Mouse (Mus musculus) forebrain, embryonic 11.5 days (tissue): ENCODE results near the gene Cited4. TPM values are rescaled to one million over a fixed set of nuclear protein-coding genes. Genes with fewer than 3 reads are reported as not detected.

Experiments
- ATAC-seq: fragments of 200-750 bp; cut with Nextera tagmentation; replicated peaks from 2 replicates; pipeline ENCODE4 v1.8.0; 2017; ENCODE audit warnings: moderate TSS enrichment; ENCODE audit not compliant: low FRiP score
- DNase-seq: peaks from one replicate; pipeline ENCODE4 v3.0.0-alpha.2; 2017; ENCODE audit warnings: low spot score
- H3K27ac ChIP-seq: fragments of 300-500 bp; sonication (generic); 2 replicates; pipeline ENCODE4 v1.5.1; 2014; ENCODE audit warnings: low read depth, low read length
- H3K27me3 ChIP-seq: fragments of 300-500 bp; sonication (generic); 2 replicates; pipeline ENCODE4 v1.6.1; 2014; ENCODE audit warnings: mild to moderate bottlenecking, low read length, mixed read lengths; ENCODE audit not compliant: control insufficient read depth, insufficient read depth
- H3K36me3 ChIP-seq: fragments of 300-500 bp; sonication (generic); 2 replicates; pipeline ENCODE4 v1.6.1; 2014; ENCODE audit warnings: mild to moderate bottlenecking, low read length, moderate library complexity, mixed read lengths; ENCODE audit not compliant: control insufficient read depth, insufficient read depth
- H3K4me1 ChIP-seq: fragments of 300-500 bp; sonication (generic); replicated peaks from 2 replicates; pipeline ENCODE4 v1.6.1; 2014; ENCODE audit warnings: low read length, mixed read lengths; ENCODE audit not compliant: control insufficient read depth, insufficient read depth
- H3K4me2 ChIP-seq: fragments of 300-500 bp; sonication (generic); 2 replicates; pipeline ENCODE4 v1.6.1; 2014; ENCODE audit warnings: low read depth, mild to moderate bottlenecking, low read length, moderate library complexity, mixed read lengths; ENCODE audit not compliant: severe bottlenecking
- H3K4me3 ChIP-seq: fragments of 300-500 bp; sonication (generic); 2 replicates; pipeline ENCODE4 v1.5.1; 2014; ENCODE audit warnings: low read depth, low read length
- H3K9ac ChIP-seq: fragments of 300-500 bp; sonication (generic); 2 replicates; pipeline ENCODE4 v1.6.1; 2014; ENCODE audit warnings: low read length
- H3K9me3 ChIP-seq: fragments of 300-500 bp; sonication (generic); 2 replicates; pipeline ENCODE4 v1.6.1; 2016; ENCODE audit warnings: low read length, mixed read lengths; ENCODE audit not compliant: control insufficient read depth
- WGBS: fragments of 180-500 bp; shearing (Covaris S2); extraction: QIAGEN DNeasy Blood & Tissue Kit; methylation state at CpG from one replicate; pipeline ENCODE4 v1.1.7; 2014; 5-methylcytosine and 5-hydroxymethylcytosine counted together
- polyA plus RNA-seq: library from polyadenylated mRNA; unstranded; fragments of >200 nt; fragmentation: Nextera tagmentation; extraction: Ambion mirVana; gene quantifications from 2 replicates; pipeline ENCODE4 v1.2.1, GENCODE M21; 2014

Gene Cited4
- polyA plus RNA-seq, 1 experiment from 2014 or later: 10.8 TPM

GRCm38 (mm10) chr4:120689317-120689716 is 22.9 kb downstream of the Cited4 start:
- Histone ChIP-seq H3K27me3 (no peaks in the 10 kb centered on the region), H3K4me2 (no peak overlapping the region), H3K9ac (no peak overlapping the region), H3K36me3 (no peaks in the 10 kb centered on the region), H3K4me3 (no peak overlapping the region), H3K27ac (no peak overlapping the region), H3K9me3 (no peaks in the 10 kb centered on the region), H3K4me1 (no peaks in the 10 kb centered on the region)
- ATAC-seq (no peak), DNase-seq (no peak)
- WGBS: 71% methylated on average over 6 of the region's 6 CpGs

DNA sequence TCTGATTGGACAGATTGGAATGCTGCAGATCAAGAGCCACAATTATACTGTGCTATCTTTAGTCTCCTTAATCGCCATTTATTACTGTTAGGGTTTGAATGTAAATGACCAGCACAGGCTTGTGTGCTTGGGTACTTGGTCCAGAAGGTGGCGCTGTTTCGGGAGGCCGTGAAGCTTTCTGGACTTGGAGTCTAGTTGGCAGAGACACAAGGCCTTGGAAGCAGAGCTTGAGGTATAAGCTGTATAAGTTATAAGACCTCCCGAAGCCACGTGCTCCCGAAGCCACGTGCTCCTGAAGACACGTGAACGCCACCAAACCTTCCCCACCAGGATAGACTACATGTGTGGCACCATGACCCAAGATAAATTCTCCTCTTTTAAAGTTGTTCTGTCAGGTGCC is 26.3 kb downstream of the Cited4 start:
- peak; percentile 69 for DNase-seq
- H3K27ac ChIP-seq: no peak overlapping the region
- no peaks in the 10 kb centered on the region; the same call in 1 of the 2 replicates for H3K4me1 ChIP-seq
- H3K9me3 ChIP-seq: no peaks in the 10 kb centered on the region
- peaks cover 6% of the 10 kb centered on the region for H3K27me3 ChIP-seq
- WGBS: 36% methylated on average over 10 of the region's 10 CpGs
- H3K9ac ChIP-seq: no peak overlapping the region
- no peak for ATAC-seq
- H3K4me2 ChIP-seq: no peak overlapping the region
- no peak overlapping the region for H3K4me3 ChIP-seq
- no peaks in the 10 kb centered on the region for H3K36me3 ChIP-seq

DNA sequence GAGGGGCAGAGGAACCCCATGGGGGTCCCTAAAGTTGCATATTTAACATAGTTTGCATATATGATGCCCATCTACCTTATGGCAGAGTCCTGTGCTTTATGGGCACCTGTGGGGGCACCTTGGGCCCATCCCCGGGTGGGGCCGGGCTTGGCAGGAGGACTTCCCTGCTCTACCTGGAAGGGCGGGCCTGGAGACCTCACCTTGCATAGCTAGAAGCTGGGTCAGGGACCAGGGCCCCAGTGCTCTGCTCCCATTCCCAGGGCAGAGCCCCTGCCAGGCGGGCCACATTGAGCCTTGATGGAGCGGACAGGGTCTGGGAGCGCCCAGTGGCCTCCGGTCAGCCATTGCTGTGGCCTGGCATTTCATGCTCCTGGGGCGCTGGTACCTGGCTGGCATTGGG is 31.0 kb downstream of the Cited4 start:
- no peaks in the 10 kb centered on the region; the same call in 1 of the 2 replicates for H3K4me1 ChIP-seq
- no peak overlapping the region for H3K4me3 ChIP-seq
- no peak for DNase-seq
- H3K9me3 ChIP-seq: no peaks in the 10 kb centered on the region
- no peak overlapping the region for H3K4me2 ChIP-seq
- H3K27me3 ChIP-seq: peaks cover 18% of the 10 kb centered on the region
- H3K27ac ChIP-seq: no peak overlapping the region
- H3K36me3 ChIP-seq: no peaks in the 10 kb centered on the region
- ATAC-seq: 0 out of 2 replicates have a peak, but pooled peaks have one; percentile 5
- WGBS: 89% methylated on average over 8 of the region's 8 CpGs
- H3K9ac ChIP-seq: no peak overlapping the region

DNA sequence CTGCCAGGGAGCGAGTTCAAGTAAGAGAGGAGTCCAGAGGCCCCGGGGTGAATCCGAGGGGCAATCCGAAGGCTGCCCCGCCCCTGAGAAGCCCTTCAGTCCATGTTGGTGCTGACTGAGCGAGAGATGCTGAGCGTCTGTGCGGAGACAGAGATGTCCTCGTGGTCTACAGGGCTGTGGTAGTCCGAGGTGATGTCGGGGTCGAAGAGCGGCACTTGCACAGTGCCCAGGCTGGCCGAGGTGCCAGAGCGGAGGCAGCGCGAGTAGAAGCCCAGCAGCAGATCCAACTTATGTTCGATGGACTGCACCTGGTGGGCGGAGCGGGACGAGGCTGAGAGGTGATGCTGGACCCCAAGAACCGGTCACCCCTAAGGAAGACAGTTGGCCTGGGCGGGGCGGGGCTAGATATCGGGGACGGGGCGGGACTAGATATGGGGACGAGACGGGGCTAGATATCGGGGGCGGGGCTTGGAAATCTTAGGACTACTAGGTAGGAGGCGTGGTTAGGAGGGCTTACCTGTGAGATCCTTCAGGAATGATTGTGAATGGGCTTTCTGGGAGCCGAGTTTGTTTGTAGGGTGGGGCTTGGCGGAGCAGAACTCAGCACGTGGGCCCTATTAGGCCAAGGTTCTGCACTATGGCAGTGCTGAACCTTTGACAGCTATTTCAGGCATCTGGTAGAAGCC is 31.6 kb downstream of the Cited4 start:
- peak overlapping the region; percentile 35 for H3K4me2 ChIP-seq
- H3K4me3 ChIP-seq: no peak overlapping the region
- H3K9ac ChIP-seq: no peak overlapping the region
- 10% methylated on average over 35 of the region's 35 CpGs for WGBS
- no peaks in the 10 kb centered on the region; the same call in 1 of the 2 replicates for H3K4me1 ChIP-seq
- H3K27ac ChIP-seq: no peak overlapping the region
- DNase-seq: no peak
- ATAC-seq: 0 out of 2 replicates have a peak, but pooled peaks have one; percentile 10
- no peaks in the 10 kb centered on the region for H3K36me3 ChIP-seq
- no peaks in the 10 kb centered on the region for H3K9me3 ChIP-seq
- H3K27me3 ChIP-seq: peaks cover 18% of the 10 kb centered on the region

DNA sequence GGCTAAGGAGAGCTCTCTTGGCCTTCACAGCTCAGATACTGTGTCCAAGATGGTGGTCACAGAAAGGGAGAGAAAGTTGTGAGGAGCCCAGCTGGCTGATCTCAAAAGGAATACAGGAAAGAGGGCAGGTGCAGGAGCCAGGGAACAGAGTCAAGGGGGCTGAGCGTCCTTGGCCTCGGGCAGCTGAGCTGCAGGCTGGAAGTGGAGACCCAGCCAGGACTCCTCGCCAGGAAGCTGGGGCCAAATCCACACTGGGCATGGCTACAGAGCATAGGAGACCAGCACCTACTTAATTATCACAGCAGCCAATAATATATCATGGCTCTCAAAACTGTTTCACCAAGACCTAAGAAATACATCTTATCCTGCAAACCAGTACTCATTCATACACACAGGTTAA is 34.8 kb downstream of the Cited4 start:
- H3K4me2 ChIP-seq: no peak overlapping the region
- DNase-seq (no peak), ATAC-seq (no peak)
- no peaks in the 10 kb centered on the region for H3K36me3 ChIP-seq
- no peaks in the 10 kb centered on the region; the same call in 1 of the 2 replicates for H3K4me1 ChIP-seq
- 86% methylated on average over 3 of the region's 3 CpGs for whole genome bisulfite sequencing
- no peak overlapping the region for H3K9ac ChIP-seq
- H3K4me3 ChIP-seq: no peak overlapping the region
- no peaks in the 10 kb centered on the region for H3K9me3 ChIP-seq
- H3K27me3 ChIP-seq: peaks cover 18% of the 10 kb centered on the region
- H3K27ac ChIP-seq: no peak overlapping the region

- ATAC-seq: no peak
- Histone ChIP-seq H3K9me3 (no peaks in the 10 kb centered on the region), H3K27ac (no peak overlapping the region), H3K4me1 (no peaks in the 10 kb centered on the region; the same call in 1 of the 2 replicates), H3K4me2 (no peak overlapping the region), H3K27me3 (peaks cover 18% of the 10 kb centered on the region), H3K9ac (no peak overlapping the region), H3K4me3 (no peak overlapping the region), H3K36me3 (no peaks in the 10 kb centered on the region)
- no peak for DNase-seq
- WGBS: 89% methylated on average over 8 of the region's 8 CpGs
These were observed 35.7 kb downstream of the Cited4 start for GRCm38 (mm10) chr4:120702056-120702455.

GRCm38 (mm10) chr4:120702511-120702910 is 36.1 kb downstream of the Cited4 start:
- H3K9ac ChIP-seq: no peak overlapping the region
- 100% methylated on average over 2 of the region's 2 CpGs for WGBS
- no peaks in the 10 kb centered on the region for H3K9me3 ChIP-seq
- no peak overlapping the region for H3K4me3 ChIP-seq
- ATAC-seq (no peak), DNase-seq (no peak)
- peaks cover 14% of the 10 kb centered on the region for H3K27me3 ChIP-seq
- H3K27ac ChIP-seq: no peak overlapping the region
- no peaks in the 10 kb centered on the region; the same call in 1 of the 2 replicates for H3K4me1 ChIP-seq
- no peak overlapping the region for H3K4me2 ChIP-seq
- no peaks in the 10 kb centered on the region for H3K36me3 ChIP-seq

- Histone ChIP-seq H3K4me2 (no peak overlapping the region), H3K9me3 (no peaks in the 10 kb centered on the region), H3K4me1 (0 out of 2 replicates have a peak, but pooled peaks cover 2% of the 10 kb centered on the region), H3K36me3 (no peaks in the 10 kb centered on the region), H3K27ac (no peak overlapping the region), H3K9ac (no peak overlapping the region), H3K27me3 (peaks cover 7% of the 10 kb centered on the region), H3K4me3 (no peak overlapping the region)
- WGBS: 84% methylated on average over 12 of the region's 12 CpGs
- no peak for DNase-seq
- no peak for ATAC-seq
These were observed 45.9 kb downstream of the Cited4 start for GRCm38 (mm10) chr4:120712236-120712635.

DNA sequence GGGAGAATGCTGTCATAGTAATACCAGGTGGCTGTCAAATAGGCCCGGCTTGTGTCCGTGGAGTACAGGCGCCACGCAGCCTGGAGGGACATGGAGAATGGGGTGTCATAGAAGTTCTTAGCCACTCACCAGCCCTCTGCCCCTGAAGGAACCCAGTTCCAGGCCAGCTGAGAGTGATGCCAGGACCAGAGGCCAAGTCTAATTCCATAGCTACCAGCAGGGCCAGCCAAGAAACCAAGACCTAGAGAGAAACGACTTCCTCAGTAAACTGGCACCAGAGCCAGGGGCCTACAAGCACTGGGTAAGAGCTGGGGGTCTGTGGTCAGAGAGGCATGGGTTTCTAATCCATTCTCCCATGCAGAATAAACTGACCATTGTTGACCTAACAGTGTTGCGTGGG is 46.6 kb downstream of the Cited4 start:
- H3K36me3 ChIP-seq: no peaks in the 10 kb centered on the region
- H3K4me2 ChIP-seq: no peak overlapping the region
- H3K4me1 ChIP-seq: 0 out of 2 replicates have a peak, but pooled peaks cover 2% of the 10 kb centered on the region
- H3K9me3 ChIP-seq: no peaks in the 10 kb centered on the region
- H3K9ac ChIP-seq: no peak overlapping the region
- H3K4me3 ChIP-seq: no peak overlapping the region
- H3K27me3 ChIP-seq: peaks cover 11% of the 10 kb centered on the region
- H3K27ac ChIP-seq: no peak overlapping the region
- no peak for ATAC-seq
- DNase-seq: no peak
- WGBS: 94% methylated on average over 6 of the region's 6 CpGs
